Mouse (Mus musculus) left cerebral cortex, postnatal 14 days (tissue): ENCODE results near the gene Gapdh. TPM values are rescaled to one million over a fixed set of nuclear protein-coding genes. Genes with fewer than 3 reads are reported as not detected.

Source experiments
- DNase-seq, 2 experiments: peaks; one replicate each; pipeline ENCODE4 v3.0.0; 2021 to 2022; ENCODE audit warnings: low spot score in 2 of 2, mixed read lengths in 1 of 2
- intact Hi-C: fragments of 180-260 bp; cut with DNase I; formaldehyde crosslinking; loops from one replicate; pipeline ENCODE4 v1.15.1; 2025
- total RNA-seq, 2 experiments: library from RNA; stranded (reverse); gene quantifications; 2 replicates each; pipeline ENCODE4 v1.2.3; 2021

Gene Gapdh
- total RNA-seq, 2 experiments from 2014 or later = 2,273 to 2,303 TPM

GRCm38 (mm10) chr6:125153682-125154081 lies 12.6 kb downstream of the Gapdh start:
- intact Hi-C loops = no loop called here
- DNase-seq = no peak

GRCm38 (mm10) chr6:125153018-125153389 lies 13.3 kb downstream of the Gapdh start:
- no peak for DNase-seq
- intact Hi-C loops = no loop called here

- intact Hi-C loops = no loop called here
- DNase-seq = no peak
Observed at GRCm38 (mm10) chr6:125152212-125153017, 13.9 kb downstream of the Gapdh start.

- intact Hi-C loops = loop anchor here (5.0 kb wide), 1 partner anchor 123 kb away; no protein-coding TSS in a partner anchor
- DNase-seq = no peak
Observed at GRCm38 (mm10) chr6:125149569-125149950, 16.7 kb downstream of the Gapdh start.

- intact Hi-C loops = loop anchor here (5.0 kb wide), 1 partner anchor 123 kb away; no protein-coding TSS in a partner anchor
- DNase-seq = peak; percentile 64 to 82
Observed at GRCm38 (mm10) chr6:125148926-125149568, 17.2 kb downstream of the Gapdh start.

- DNase-seq = peak; percentile 43 to 72
- intact Hi-C loops = loop anchor here (5.0 kb wide), 1 partner anchor 124 kb away; no protein-coding TSS in a partner anchor
Observed at GRCm38 (mm10) chr6:125148251-125148925, 17.9 kb downstream of the Gapdh start.

- no peak for DNase-seq
- intact Hi-C loops = loop anchor here (5.0 kb wide), 1 partner anchor 125 kb away; no protein-coding TSS in a partner anchor
Observed at GRCm38 (mm10) chr6:125147329-125147728, 18.9 kb downstream of the Gapdh start.

- intact Hi-C loops = loop anchor here (5.0 kb wide), 1 partner anchor 126 kb away; no protein-coding TSS in a partner anchor
- DNase-seq = peak; percentile 48 to 65
Observed at GRCm38 (mm10) chr6:125146797-125147196, 19.5 kb downstream of the Gapdh start.

- intact Hi-C loops = loop anchor here (5.0 kb wide), 1 partner anchor 126 kb away; no protein-coding TSS in a partner anchor
- peak; percentile 44 to 63 for DNase-seq
Observed at GRCm38 (mm10) chr6:125146148-125146547, 20.1 kb downstream of the Gapdh start.

GRCm38 (mm10) chr6:125145479-125145951 lies 20.8 kb downstream of the Gapdh start:
- intact Hi-C loops = loop anchor here (5.0 kb wide), 1 partner anchor 127 kb away; no protein-coding TSS in a partner anchor
- peak in 1 of 2 experiments; percentile 40 for DNase-seq

- intact Hi-C loops = loop anchor here (5.0 kb wide), 1 partner anchor 127 kb away; no protein-coding TSS in a partner anchor
- peak; percentile 93 to 97 for DNase-seq
Observed at GRCm38 (mm10) chr6:125145001-125145400, 21.3 kb downstream of the Gapdh start, which contains the start of gene Iffo1. Gene Iffo1, plus strand, starts transcription at chr6:125145241.

- intact Hi-C loops = no loop called here
- no peak for DNase-seq
Observed at GRCm38 (mm10) chr6:125143904-125144303, 22.4 kb downstream of the Gapdh start.

- intact Hi-C loops = no loop called here
- DNase-seq = no peak
Observed at GRCm38 (mm10) chr6:125143128-125143527, 23.1 kb downstream of the Gapdh start.

- intact Hi-C loops = no loop called here
- no peak for DNase-seq
Observed at GRCm38 (mm10) chr6:125142436-125142835, 23.8 kb downstream of the Gapdh start.

- intact Hi-C loops = no loop called here
- no peak for DNase-seq
Observed at GRCm38 (mm10) chr6:125139747-125140146, 26.5 kb downstream of the Gapdh start.

- DNase-seq = peak; percentile 61 to 71
- intact Hi-C loops = no loop called here
Observed at GRCm38 (mm10) chr6:125137002-125137671, 29.1 kb downstream of the Gapdh start.

GRCm38 (mm10) chr6:125132470-125132869 lies 33.8 kb downstream of the Gapdh start:
- DNase-seq = no peak
- intact Hi-C loops = no loop called here

- intact Hi-C loops = no loop called here
- DNase-seq = peak; percentile 86
Observed at GRCm38 (mm10) chr6:125131302-125132156, 34.7 kb downstream of the Gapdh start, which contains the start of gene Nop2. Gene Nop2, plus strand, starts transcription at chr6:125131909.
